Mouse (Mus musculus) CH12.LX (cell line): ENCODE measurements around the gene Plekhh3. TPM values are rescaled to one million over a fixed set of nuclear protein-coding genes. Genes with fewer than 3 reads are reported as not detected.

Experiments
- DNase-seq: peaks from one replicate; pipeline ENCODE4 v3.0.0-alpha.2; 2013; ENCODE audit errors: extremely low read depth
- H3K27ac ChIP-seq: 2 replicates; pipeline ENCODE4 v1.5.1; 2012; ENCODE audit warnings: low read depth, mild to moderate bottlenecking, control low read depth, moderate library complexity; ENCODE audit not compliant: insufficient read depth
- H3K27me3 ChIP-seq: replicated peaks from 2 replicates; pipeline ENCODE3; 2012; ENCODE audit warnings: inconsistent platforms
- H3K36me3 ChIP-seq, 2 experiments: replicated peaks in 1 of 2; 2 replicates each; pipeline versions ENCODE3 to v1.6.1; 2012; ENCODE audit warnings: inconsistent platforms in 1 of 2, low read length in 1 of 2, mild to moderate bottlenecking in 1 of 2, mixed read lengths in 1 of 2, moderate library complexity in 1 of 2; ENCODE audit not compliant: control insufficient read depth in 1 of 2, insufficient read depth in 1 of 2
- H3K4me1 ChIP-seq, 2 experiments: 2 replicates each; pipeline ENCODE4 v1.6.1; 2012; ENCODE audit warnings: inconsistent platforms in 1 of 2, moderate library complexity in 1 of 2; ENCODE audit not compliant: insufficient read depth in 2 of 2, control insufficient read depth in 1 of 2
- H3K4me2 ChIP-seq: 2 replicates; pipeline ENCODE4 v1.6.1; 2012; ENCODE audit warnings: low read depth, mild to moderate bottlenecking, control low read depth; ENCODE audit not compliant: poor library complexity, insufficient read depth, severe bottlenecking
- H3K4me3 ChIP-seq, 3 experiments: fragments of 150-350 bp in 1 of 3; sonication (generic) in 1 of 3; replicated peaks in 1 of 3; 2 replicates each; pipeline versions ENCODE3 to v1.5.1; 2011 to 2012; ENCODE audit warnings: low read depth in 2 of 3, low read length in 2 of 3, mild to moderate bottlenecking in 2 of 3, moderate library complexity in 2 of 3, control low read depth in 1 of 3, improper control_type of control experiment in 1 of 3, inconsistent platforms in 1 of 3, mixed read lengths in 1 of 3; ENCODE audit not compliant: poor library complexity in 1 of 3
- H3K79me2 ChIP-seq: replicated peaks from 2 replicates; pipeline ENCODE4 v1.6.1; 2012; ENCODE audit warnings: mild to moderate bottlenecking, moderate library complexity; ENCODE audit not compliant: control insufficient read depth, poor library complexity, insufficient read depth, severe bottlenecking; ENCODE audit errors: extremely low read depth
- H3K9ac ChIP-seq: 2 replicates; pipeline ENCODE4 v1.6.1; 2012; ENCODE audit warnings: low read depth, mild to moderate bottlenecking, control low read depth, moderate library complexity; ENCODE audit not compliant: insufficient read depth
- H3K9me3 ChIP-seq: replicated peaks from 2 replicates; pipeline ENCODE3; 2012; ENCODE audit warnings: low read length, inconsistent platforms, mixed read lengths
- BHLHE40 ChIP-seq: IDR thresholded peaks from 2 replicates; pipeline ENCODE4 v1.6.1; 2011; ENCODE audit warnings: mild to moderate bottlenecking, low read depth, low read length, improper control_type of control experiment
- CHD1 ChIP-seq: IDR thresholded peaks from 2 replicates; pipeline ENCODE4 v1.6.1; 2012; ENCODE audit warnings: low read depth, low read length, improper control_type of control experiment, inconsistent platforms
- CTCF ChIP-seq, 2 experiments: IDR thresholded peaks in 1 of 2; conservative IDR thresholded peaks in 1 of 2; 2 replicates each; pipeline ENCODE4 v1.5.1; 2011 to 2012; ENCODE audit warnings: low read depth in 2 of 2, low read length in 2 of 2, improper control_type of control experiment in 1 of 2, inconsistent platforms in 1 of 2, mild to moderate bottlenecking in 1 of 2, moderate library complexity in 1 of 2
- E2F4 ChIP-seq: IDR thresholded peaks from 2 replicates; pipeline ENCODE4 v1.6.1; 2011; ENCODE audit warnings: low read depth, low read length, improper control_type of control experiment; ENCODE audit not compliant: insufficient replicate concordance
- ELF1 ChIP-seq: IDR thresholded peaks from 2 replicates; pipeline ENCODE4 v1.6.1; 2014; ENCODE audit warnings: low read depth, mild to moderate bottlenecking, inconsistent platforms, low read length, improper control_type of control experiment
- EP300 ChIP-seq: IDR thresholded peaks from 2 replicates; pipeline ENCODE4 v1.6.1; 2011; ENCODE audit warnings: low read length, improper control_type of control experiment
- ETS1 ChIP-seq: conservative IDR thresholded peaks from 2 replicates; pipeline ENCODE4 v1.6.1; 2012; ENCODE audit warnings: low read depth, mild to moderate bottlenecking, inconsistent platforms, low read length, improper control_type of control experiment, moderate library complexity
- GABPA ChIP-seq: IDR thresholded peaks from 2 replicates; pipeline ENCODE4 v1.6.1; 2012; ENCODE audit warnings: low read depth, low read length, improper control_type of control experiment, inconsistent platforms; ENCODE audit not compliant: insufficient replicate concordance
- HCFC1 ChIP-seq: IDR thresholded peaks from 2 replicates; pipeline ENCODE4 v1.6.1; 2012; ENCODE audit warnings: low read depth, mild to moderate bottlenecking, inconsistent platforms, low read length, improper control_type of control experiment
- IRF4 ChIP-seq: IDR thresholded peaks from 2 replicates; pipeline ENCODE4 v1.6.1; 2014; ENCODE audit warnings: low read depth, mild to moderate bottlenecking, inconsistent platforms, low read length, improper control_type of control experiment
- JUN ChIP-seq: IDR thresholded peaks from 2 replicates; pipeline ENCODE4 v1.6.1; 2011; ENCODE audit warnings: low read depth, mild to moderate bottlenecking, low read length, improper control_type of control experiment, moderate library complexity; ENCODE audit not compliant: insufficient read depth
- MAX ChIP-seq: IDR thresholded peaks from 2 replicates; pipeline ENCODE4 v1.6.1; 2011; ENCODE audit warnings: low read length, improper control_type of control experiment
- MAZ ChIP-seq: IDR thresholded peaks from 2 replicates; pipeline ENCODE4 v1.6.1; 2012; ENCODE audit warnings: low read depth, mild to moderate bottlenecking, inconsistent platforms, low read length, improper control_type of control experiment, moderate library complexity
- MEF2A ChIP-seq: IDR thresholded peaks from 2 replicates; pipeline ENCODE4 v1.6.1; 2014; ENCODE audit warnings: low read depth, mild to moderate bottlenecking, inconsistent platforms, low read length, improper control_type of control experiment, borderline replicate concordance
- MXI1 ChIP-seq: IDR thresholded peaks from 2 replicates; pipeline ENCODE4 v1.6.1; 2011; ENCODE audit warnings: mild to moderate bottlenecking, low read depth, low read length, improper control_type of control experiment
- NELFE ChIP-seq: IDR thresholded peaks from 2 replicates; pipeline ENCODE4 v1.6.1; 2011; ENCODE audit warnings: low read depth, low read length, improper control_type of control experiment
- PAX5 ChIP-seq: IDR thresholded peaks from 2 replicates; pipeline ENCODE4 v1.6.1; 2012; ENCODE audit warnings: low read length, inconsistent platforms, mixed read lengths
- POLR2A ChIP-seq: IDR thresholded peaks from 2 replicates; pipeline ENCODE4 v1.6.1; 2011; ENCODE audit warnings: low read depth, mild to moderate bottlenecking, improper control_type of control experiment, low read length
- POLR2AphosphoS2 ChIP-seq: IDR thresholded peaks from 2 replicates; pipeline ENCODE4 v1.6.1; 2011; ENCODE audit warnings: low read depth, low read length, improper control_type of control experiment
- RAD21 ChIP-seq: IDR thresholded peaks from 2 replicates; pipeline ENCODE4 v1.6.1; 2011; ENCODE audit warnings: low read depth, mild to moderate bottlenecking, low read length, improper control_type of control experiment, moderate library complexity
- RCOR1 ChIP-seq: conservative IDR thresholded peaks from 2 replicates; pipeline ENCODE4 v1.6.1; 2012; ENCODE audit warnings: low read depth, mild to moderate bottlenecking, inconsistent platforms, low read length, improper control_type of control experiment
- SIN3A ChIP-seq: IDR thresholded peaks from 2 replicates; pipeline ENCODE4 v1.6.1; 2012; ENCODE audit warnings: low read length, improper control_type of control experiment, inconsistent platforms
- SMC3 ChIP-seq: IDR thresholded peaks from 2 replicates; pipeline ENCODE4 v1.6.1; 2011; ENCODE audit warnings: low read depth, low read length, improper control_type of control experiment
- TBP ChIP-seq: conservative IDR thresholded peaks from 2 replicates; pipeline ENCODE4 v1.6.1; 2011; ENCODE audit warnings: low read depth, low read length, improper control_type of control experiment
- TCF12 ChIP-seq: IDR thresholded peaks from 2 replicates; pipeline ENCODE4 v1.6.1; 2014; ENCODE audit warnings: low read depth, mild to moderate bottlenecking, inconsistent platforms, low read length, improper control_type of control experiment
- UBTF ChIP-seq: IDR thresholded peaks from 2 replicates; pipeline ENCODE4 v1.6.1; 2012; ENCODE audit warnings: low read depth, mild to moderate bottlenecking, inconsistent platforms, low read length, improper control_type of control experiment, moderate library complexity
- USF2 ChIP-seq: conservative IDR thresholded peaks from 2 replicates; pipeline ENCODE4 v1.6.1; 2011; ENCODE audit warnings: low read depth, low read length, improper control_type of control experiment
- ZC3H11A ChIP-seq: IDR thresholded peaks from 2 replicates; pipeline ENCODE4 v1.6.1; 2012; ENCODE audit warnings: low read depth, mild to moderate bottlenecking, inconsistent platforms, low read length, improper control_type of control experiment
- ZKSCAN1 ChIP-seq: IDR thresholded peaks from 2 replicates; pipeline ENCODE4 v1.6.1; 2012; ENCODE audit warnings: low read depth, inconsistent platforms, low read length, improper control_type of control experiment, borderline replicate concordance
- ZMIZ1 ChIP-seq: IDR thresholded peaks from 2 replicates; pipeline ENCODE4 v1.6.1; 2012; ENCODE audit warnings: low read depth, mild to moderate bottlenecking, inconsistent platforms, low read length, improper control_type of control experiment
- ZNF384 ChIP-seq: IDR thresholded peaks from 2 replicates; pipeline ENCODE4 v1.6.1; 2012; ENCODE audit warnings: low read depth, low read length, improper control_type of control experiment, inconsistent platforms
- dilution Hi-C: fragments of 300-500 bp; cut with MboI; formaldehyde crosslinking; loops from 2 replicates; pipeline ENCODE4 v1.14.3; 2020; ENCODE audit warnings: low sequenced_read_pairs; ENCODE audit not compliant: extremely low pct_unique_long_range_greater_than_20kb, extremely low pct_ligation_motif_present
- in situ Hi-C: fragments of 300-500 bp; cut with MboI; formaldehyde crosslinking; loops from 3 replicates; pipeline ENCODE4 v1.14.3; 2019; ENCODE audit warnings: low sequenced_read_pairs, low pct_ligation_motif_present, low pct_unique_long_range_greater_than_20kb, mixed read lengths
- polyA plus RNA-seq: library from polyadenylated mRNA; unstranded; fragments of >175 nt; gene quantifications from 2 replicates; pipeline ENCODE4 v1.2.1, GENCODE M21; 2012; ENCODE audit warnings: low read depth; ENCODE audit not compliant: insufficient read length
- total RNA-seq, 2 experiments: library from RNA; depleted of rRNA; stranded (reverse); fragments of 300-350 nt in 1 of 2; fragments of >200 nt in 1 of 2; gene quantifications; 2 replicates each; pipeline ENCODE4 v1.2.3; 2012 to 2014

Plekhh3 gene
- total and polyA plus RNA-seq, 3 experiments, result 2.9 to 20.3 (median 5.0) TPM

DNA sequence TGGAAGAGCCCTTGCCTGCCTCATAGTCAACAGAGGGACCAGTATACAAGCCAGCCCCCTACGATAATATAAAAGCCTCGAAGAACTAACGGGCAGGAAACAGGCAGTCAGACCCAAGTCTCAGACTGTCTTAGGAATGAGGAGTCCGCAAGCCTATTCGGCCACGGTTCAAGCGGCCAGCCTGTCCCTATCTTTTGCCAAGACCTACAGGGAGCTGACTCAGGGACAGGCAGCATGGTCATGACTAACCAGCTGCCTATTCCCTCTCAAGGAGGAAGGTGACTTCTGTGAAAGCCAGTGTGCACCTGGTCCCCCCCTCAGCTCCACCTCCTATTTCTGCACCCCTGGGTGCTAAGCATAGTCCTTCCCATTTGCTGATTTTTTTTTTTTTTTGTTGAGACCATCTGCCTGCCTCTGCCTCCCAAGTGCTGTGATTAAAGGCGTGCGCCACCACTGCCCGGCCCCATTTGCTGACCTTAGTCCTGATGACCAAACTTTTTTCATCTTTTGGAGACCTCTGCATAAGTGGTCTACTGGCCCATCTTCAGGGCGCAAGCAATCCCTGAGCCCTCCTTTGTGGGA, 42.1 kb downstream of the Plekhh3 start:
- in situ Hi-C loops, result no loop called here
- H3K9me3 ChIP-seq, result peaks cover 22% of the 10 kb centered on the region
- no peak for DNase-seq
- dilution Hi-C loops, result no loop called here
- peaks cover 13 to 33% of the 10 kb centered on the region in 2 experiments for H3K4me1 ChIP-seq
- H3K4me3 ChIP-seq, result no peak overlapping the region
- no peaks in the 10 kb centered on the region for H3K79me2 ChIP-seq
- no peak overlapping the region for H3K9ac ChIP-seq
- H3K36me3 ChIP-seq, result peaks cover 27 to 31% of the 10 kb centered on the region in 2 experiments
- TF ChIP-seq CHD1, result no peak
- no peak for TF ChIP-seq MAZ
- no peak for TF ChIP-seq MAX
- no peak for TF ChIP-seq UBTF
- peak; percentile 73; the same call in 1 of the 2 replicates for TF ChIP-seq ZNF384
- TF ChIP-seq ETS1, result no peak
- no peak for TF ChIP-seq ZC3H11A
- TF ChIP-seq RAD21, result no peak
- no peak for TF ChIP-seq POLR2A
- no peak overlapping the region for H3K27ac ChIP-seq
- peak overlapping the region; percentile 16; the same call in 1 of the 2 replicates for H3K4me2 ChIP-seq
- H3K27me3 ChIP-seq, result no peaks in the 10 kb centered on the region

DNA sequence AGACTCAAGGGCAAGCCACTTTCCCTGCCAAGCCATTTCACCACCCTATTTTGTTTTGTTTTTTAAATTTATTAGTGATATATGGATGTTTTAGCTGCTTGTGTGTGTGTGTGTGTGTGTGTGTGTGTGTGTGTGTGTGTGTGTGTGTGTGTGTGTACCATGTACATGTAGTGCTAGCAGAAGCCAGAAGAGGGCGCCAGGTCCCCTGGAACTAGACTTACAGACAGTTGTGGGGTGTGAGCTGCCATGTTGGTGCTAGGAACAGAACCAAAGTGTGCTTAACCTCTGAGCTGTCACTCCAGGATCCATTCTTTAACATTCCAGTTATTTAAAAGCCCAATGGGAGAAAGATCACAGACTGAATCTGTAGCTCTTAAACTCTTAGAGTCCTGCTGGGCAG, 44.1 kb downstream of the Plekhh3 start:
- Histone ChIP-seq H3K4me2 (no peak overlapping the region), H3K9ac (no peak overlapping the region), H3K9me3 (peaks cover 22% of the 10 kb centered on the region), H3K4me1 (peaks cover 13 to 39% of the 10 kb centered on the region in 2 experiments), H3K4me3 (no peak overlapping the region), H3K36me3 (peaks cover 45 to 51% of the 10 kb centered on the region in 2 experiments), H3K79me2 (no peaks in the 10 kb centered on the region), H3K27ac (no peak overlapping the region), H3K27me3 (no peaks in the 10 kb centered on the region)
- no peak for TF ChIP-seq BHLHE40
- TF ChIP-seq TBP, result no peak
- no peak for TF ChIP-seq UBTF
- TF ChIP-seq IRF4, result no peak
- no peak for TF ChIP-seq MAX
- TF ChIP-seq MXI1, result no peak
- no peak for TF ChIP-seq JUN
- no peak for TF ChIP-seq EP300
- TF ChIP-seq SMC3, result 0 out of 2 replicates have a peak, but pooled peaks have one; percentile 18
- TF ChIP-seq ZMIZ1, result no peak
- TF ChIP-seq RAD21, result peak; percentile 26
- TF ChIP-seq GABPA, result no peak
- no peak for TF ChIP-seq ZC3H11A
- no peak for TF ChIP-seq ZNF384
- TF ChIP-seq NELFE, result no peak
- TF ChIP-seq ELF1, result no peak
- no peak for TF ChIP-seq USF2
- TF ChIP-seq E2F4, result no peak
- no peak for TF ChIP-seq POLR2AphosphoS2
- no peak for TF ChIP-seq MEF2A
- TF ChIP-seq RCOR1, result no peak
- no peak for TF ChIP-seq ZKSCAN1
- no peak for TF ChIP-seq HCFC1
- TF ChIP-seq CTCF (conservative IDR thresholded peaks at IDR 0.05 in 1 of 2, IDR thresholded peaks at IDR 0.05 in 1 of 2; ENCODE audit: low read depth in 2 of 2, low read length in 2 of 2), result peak in 1 of 2 experiments; percentile 53; a peak in 2 of 4 replicates
- TF ChIP-seq PAX5, result no peak
- no peak for TF ChIP-seq SIN3A
- no peak for TF ChIP-seq TCF12
- dilution Hi-C loops (no loop called here), in situ Hi-C loops (no loop called here)
- no peak for DNase-seq
